Mouse (Mus musculus): Measurements from ENCODE around the gene Zer1.

DNA sequence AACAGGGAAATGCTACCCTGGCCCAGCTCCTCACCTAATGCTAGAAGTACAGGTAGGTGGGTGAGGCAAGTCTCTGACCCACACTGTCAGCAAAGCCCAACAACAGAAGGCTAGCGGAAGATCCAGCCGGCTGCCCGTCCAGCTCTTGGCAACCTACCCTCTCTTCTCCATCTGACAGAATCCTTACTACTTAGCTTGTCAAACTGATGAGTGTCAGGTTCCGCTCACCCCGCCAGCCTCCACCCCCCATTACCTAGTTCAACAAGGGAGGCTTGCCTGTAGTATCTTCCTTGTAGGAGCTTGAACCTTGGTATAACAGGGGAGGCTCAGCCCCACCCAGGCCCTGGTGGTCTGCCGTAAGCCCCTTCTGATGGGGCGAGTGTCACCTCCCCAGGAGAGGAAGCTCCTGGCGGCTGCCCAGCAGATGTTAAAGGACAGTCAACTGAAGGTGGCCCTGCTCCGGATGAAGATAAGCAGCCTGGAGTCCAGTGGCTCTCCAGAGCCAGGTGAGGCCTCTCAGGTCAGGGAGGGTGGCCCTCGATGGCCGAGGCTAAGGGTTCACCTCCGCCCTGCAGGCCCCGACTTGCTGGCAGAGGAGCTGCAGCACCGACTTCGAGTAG, 44.1 kb downstream of the Zer1 start:
- no peak for TF ChIP-seq CTCF (conservative IDR thresholded peaks at IDR 0.05; ENCODE audit: low read length)
- no peak for TF ChIP-seq NANOG (IDR thresholded peaks at IDR 0.05; ENCODE audit: borderline replicate concordance, low read length)

Data from E14TG2a.4 (cell line).